13 mouse cellular contexts compared by ENCODE assay signal in genomic region chr1:51593621-51594441, GRCm38 (mm10).
DNase-seq lines count a peak whose midpoint lies in the region; ATAC-seq and TF ChIP-seq lines count a peak whose summit lies in the region.
"Had no signal": no experiment of that assay in that cellular context is flagged by ENCODE, and none has a peak within 500 bp of the region (broad histone marks: within the 10 kb centered on the region; RNA-seq: fewer than 3 reads in every experiment).

No protein-coding gene starts in this region.

- peak; percentile 53 for TF ChIP-seq EP300 in lung, postnatal 0 days (IDR thresholded peaks at IDR 0.05)

- peak; percentile 56 for ATAC-seq in lung, postnatal 0 days
- ATAC-seq in limb, embryonic 13.5 days (ENCODE audit: low FRiP score, low read depth) = peak; percentile 45; the same call in 1 of the 2 replicates
- no peak for ATAC-seq in forebrain, embryonic 13.5 days
- ATAC-seq in erythroid progenitor cell, adult 5-6 weeks (replicated peaks; ENCODE audit: low FRiP score, poor library complexity, severe bottlenecking) = no peak
- ATAC-seq: forebrain, postnatal 0 days; hindbrain, embryonic 16.5 days; liver, embryonic 12.5 days had no signal

- H3K4me3 ChIP-seq in lung, postnatal 0 days (ENCODE audit: low read depth, low read length) = no peak overlapping the region
- H3K4me3 ChIP-seq in limb, embryonic 13.5 days = no peak overlapping the region
- no peak overlapping the region for H3K4me3 ChIP-seq in forebrain, embryonic 13.5 days
- H3K4me3 ChIP-seq: heart, adult 2 months; liver, embryonic 12.5 days had no signal

- H3K9me3 ChIP-seq in lung, postnatal 0 days (ENCODE audit: low read length) = no peaks in the 10 kb centered on the region
- H3K9me3 ChIP-seq in limb, embryonic 13.5 days = no peaks in the 10 kb centered on the region
- no peaks in the 10 kb centered on the region for H3K9me3 ChIP-seq in forebrain, embryonic 13.5 days (replicated peaks)
- H3K9me3 ChIP-seq: liver, embryonic 12.5 days had no signal

- WGBS in lung, postnatal 0 days = 40% methylated on average over 10 of the region's 10 CpGs
- 30% methylated on average over 10 of the region's 10 CpGs for WGBS in limb, embryonic 13.5 days
- WGBS in forebrain, embryonic 13.5 days = 75% methylated on average over 10 of the region's 10 CpGs

- no peak overlapping the region for H3K4me2 ChIP-seq in lung, postnatal 0 days (replicated peaks; ENCODE audit: low read depth, low read length)
- no peak overlapping the region for H3K4me2 ChIP-seq in limb, embryonic 13.5 days (replicated peaks)
- H3K4me2 ChIP-seq in forebrain, embryonic 13.5 days = no peak overlapping the region
- H3K4me2 ChIP-seq: liver, embryonic 12.5 days had no signal

- H3K27me3 ChIP-seq in lung, postnatal 0 days (replicated peaks; ENCODE audit: insufficient read depth, low read length) = no peaks in the 10 kb centered on the region
- H3K27me3 ChIP-seq in limb, embryonic 13.5 days = no peaks in the 10 kb centered on the region; the same call in 1 of the 2 replicates
- no peaks in the 10 kb centered on the region for H3K27me3 ChIP-seq in forebrain, embryonic 13.5 days

- no peaks in the 10 kb centered on the region for H3K4me1 ChIP-seq in lung, postnatal 0 days (ENCODE audit: insufficient read depth, low read depth, low read length)
- peaks cover 10% of the 10 kb centered on the region for H3K4me1 ChIP-seq in limb, embryonic 13.5 days
- H3K4me1 ChIP-seq in forebrain, embryonic 13.5 days = peaks cover 18% of the 10 kb centered on the region; the same call in 1 of the 2 replicates
- H3K4me1 ChIP-seq: liver, embryonic 12.5 days had no signal

- H3K27ac ChIP-seq in lung, postnatal 0 days (ENCODE audit: low read length) = no peak overlapping the region
- H3K27ac ChIP-seq in limb, embryonic 13.5 days = no peak overlapping the region
- no peak overlapping the region for H3K27ac ChIP-seq in forebrain, embryonic 13.5 days
- H3K27ac ChIP-seq: heart, adult 2 months; liver, embryonic 12.5 days had no signal

- DNase-seq in cerebellum, postnatal 10 days = peak; percentile 65 to 70
- no peak for DNase-seq in cerebellum, postnatal 25 days
- peak; percentile 47 for DNase-seq in lung, postnatal 0 days (ENCODE audit: low spot score)
- no peak for DNase-seq in lung, adult 18-20 months
- peak; percentile 45 to 57 for DNase-seq in thymus, postnatal 36 days
- DNase-seq: forebrain, postnatal 0 days; heart, adult 2 months; right cerebral cortex, postnatal 14 days had no signal

- TF ChIP-seq CTCF in lung, postnatal 0 days (IDR thresholded peaks at IDR 0.05) = no peak

- no peaks in the 10 kb centered on the region for H3K36me3 ChIP-seq in lung, postnatal 0 days (ENCODE audit: insufficient read depth, low read length)
- no peaks in the 10 kb centered on the region for H3K36me3 ChIP-seq in limb, embryonic 13.5 days
- H3K36me3 ChIP-seq in forebrain, embryonic 13.5 days (ENCODE audit: poor library complexity, severe bottlenecking) = no peaks in the 10 kb centered on the region
- H3K36me3 ChIP-seq: liver, embryonic 12.5 days had no signal

- H3K9ac ChIP-seq in lung, postnatal 0 days (replicated peaks; ENCODE audit: low read depth) = no peak overlapping the region
- H3K9ac ChIP-seq in limb, embryonic 13.5 days = no peak overlapping the region
- no peak overlapping the region for H3K9ac ChIP-seq in forebrain, embryonic 13.5 days
- H3K9ac ChIP-seq: forebrain, postnatal 0 days; liver, embryonic 12.5 days had no signal

Comparison
In these comparisons a context has a peak if more than half of its experiments do, and no peak if none do; other contexts are left out.
1. DNase-seq: peak in cerebellum, postnatal 10 days (2 of 2), lung, postnatal 0 days (single experiment) and thymus, postnatal 36 days (2 of 2); none in cerebellum, postnatal 25 days (0 of 2) and lung, adult 18-20 months (0 of 2).
2. ATAC-seq: peak in lung, postnatal 0 days (single experiment) and limb, embryonic 13.5 days (single experiment); none in forebrain, embryonic 13.5 days (single experiment) and erythroid progenitor cell, adult 5-6 weeks (single experiment).